Mouse (Mus musculus): Measurements from ENCODE around the gene Tenm4. TPM values are rescaled to one million over a fixed set of nuclear protein-coding genes. Genes with fewer than 3 reads are reported as not detected.

Gene Tenm4
- polyA plus RNA-seq, 1 experiment from 2014 or later, result 11.4 TPM

- Histone ChIP-seq H3K4me2 (no peak overlapping the region), H3K9ac (ENCODE audit: low read depth, low read length) (no peak overlapping the region), H3K4me1 (ENCODE audit: control insufficient read depth, insufficient read depth, low read length) (no peaks in the 10 kb centered on the region), H3K36me3 (ENCODE audit: control insufficient read depth, insufficient read depth, low read length) (no peaks in the 10 kb centered on the region; the same call in 1 of the 2 replicates), H3K9me3 (replicated peaks; ENCODE audit: control insufficient read depth, low read length) (no peaks in the 10 kb centered on the region), H3K4me3 (ENCODE audit: low read depth, low read length) (no peak overlapping the region), H3K27me3 (ENCODE audit: control insufficient read depth, insufficient read depth, low read length) (no peaks in the 10 kb centered on the region), H3K27ac (ENCODE audit: low read depth, low read length) (no peak overlapping the region)
- no peak for ATAC-seq (replicated peaks; ENCODE audit: insufficient number of reproducible peaks, low FRiP score, low TSS enrichment)
- 65% methylated on average over 6 of the region's 6 CpGs for WGBS (ENCODE audit: insufficient replicate concordance)
Measured at GRCm38 (mm10) chr7:96834681-96835289, 663.7 kb downstream of the Tenm4 start.

- WGBS (ENCODE audit: insufficient replicate concordance), result 68% methylated on average over 2 of the region's 2 CpGs
- H3K27me3 ChIP-seq (ENCODE audit: control insufficient read depth, insufficient read depth, low read length), result no peaks in the 10 kb centered on the region
- no peak overlapping the region for H3K4me2 ChIP-seq
- H3K4me3 ChIP-seq (ENCODE audit: low read depth, low read length), result no peak overlapping the region
- no peak overlapping the region for H3K9ac ChIP-seq (ENCODE audit: low read depth, low read length)
- no peak overlapping the region for H3K27ac ChIP-seq (ENCODE audit: low read depth, low read length)
- ATAC-seq (replicated peaks; ENCODE audit: insufficient number of reproducible peaks, low FRiP score, low TSS enrichment), result no peak
- H3K36me3 ChIP-seq (ENCODE audit: control insufficient read depth, insufficient read depth, low read length), result no peaks in the 10 kb centered on the region; the same call in 1 of the 2 replicates
- no peaks in the 10 kb centered on the region for H3K9me3 ChIP-seq (replicated peaks; ENCODE audit: control insufficient read depth, low read length)
- no peaks in the 10 kb centered on the region for H3K4me1 ChIP-seq (ENCODE audit: control insufficient read depth, insufficient read depth, low read length)
Measured at GRCm38 (mm10) chr7:96835313-96835712, 664.3 kb downstream of the Tenm4 start.

GRCm38 (mm10) chr7:96838271-96838841, 667.3 kb downstream of the Tenm4 start:
- H3K4me3 ChIP-seq (ENCODE audit: low read depth, low read length), result no peak overlapping the region

GRCm38 (mm10) chr7:96838926-96839325, 667.9 kb downstream of the Tenm4 start:
- Histone ChIP-seq H3K4me2 (no peak overlapping the region), H3K4me1 (ENCODE audit: control insufficient read depth, insufficient read depth, low read length) (peaks cover 3% of the 10 kb centered on the region; the same call in 1 of the 2 replicates), H3K27me3 (ENCODE audit: control insufficient read depth, insufficient read depth, low read length) (no peaks in the 10 kb centered on the region), H3K27ac (ENCODE audit: low read depth, low read length) (no peak overlapping the region), H3K9me3 (replicated peaks; ENCODE audit: control insufficient read depth, low read length) (no peaks in the 10 kb centered on the region), H3K4me3 (ENCODE audit: low read depth, low read length) (no peak overlapping the region), H3K9ac (ENCODE audit: low read depth, low read length) (no peak overlapping the region), H3K36me3 (ENCODE audit: control insufficient read depth, insufficient read depth, low read length) (no peaks in the 10 kb centered on the region)
- 81% methylated on average over 4 of the region's 4 CpGs for WGBS (ENCODE audit: insufficient replicate concordance)
- no peak for ATAC-seq (replicated peaks; ENCODE audit: insufficient number of reproducible peaks, low FRiP score, low TSS enrichment)

More at GRCm38 (mm10) chr7:96838271-96838841, 667.3 kb downstream of the Tenm4 start:
- Histone ChIP-seq H3K4me2 (no peak overlapping the region), H3K36me3 (ENCODE audit: control insufficient read depth, insufficient read depth, low read length) (no peaks in the 10 kb centered on the region), H3K9ac (ENCODE audit: low read depth, low read length) (no peak overlapping the region), H3K9me3 (replicated peaks; ENCODE audit: control insufficient read depth, low read length) (no peaks in the 10 kb centered on the region), H3K4me1 (ENCODE audit: control insufficient read depth, insufficient read depth, low read length) (no peaks in the 10 kb centered on the region), H3K27me3 (ENCODE audit: control insufficient read depth, insufficient read depth, low read length) (no peaks in the 10 kb centered on the region), H3K27ac (ENCODE audit: low read depth, low read length) (no peak overlapping the region)
- no peak for ATAC-seq (replicated peaks; ENCODE audit: insufficient number of reproducible peaks, low FRiP score, low TSS enrichment)
- 82% methylated on average over 8 of the region's 8 CpGs for WGBS (ENCODE audit: insufficient replicate concordance)

- Histone ChIP-seq H3K4me2 (no peak overlapping the region), H3K9me3 (replicated peaks; ENCODE audit: control insufficient read depth, low read length) (no peaks in the 10 kb centered on the region), H3K9ac (ENCODE audit: low read depth, low read length) (no peak overlapping the region), H3K4me1 (ENCODE audit: control insufficient read depth, insufficient read depth, low read length) (peaks cover 6% of the 10 kb centered on the region; the same call in 1 of the 2 replicates), H3K4me3 (ENCODE audit: low read depth, low read length) (no peak overlapping the region), H3K27ac (ENCODE audit: low read depth, low read length) (no peak overlapping the region), H3K27me3 (ENCODE audit: control insufficient read depth, insufficient read depth, low read length) (no peaks in the 10 kb centered on the region), H3K36me3 (ENCODE audit: control insufficient read depth, insufficient read depth, low read length) (no peaks in the 10 kb centered on the region)
- no peak for ATAC-seq (replicated peaks; ENCODE audit: insufficient number of reproducible peaks, low FRiP score, low TSS enrichment)
- 84% methylated on average over 4 of the region's 4 CpGs for whole genome bisulfite sequencing (ENCODE audit: insufficient replicate concordance)
Measured at GRCm38 (mm10) chr7:96839586-96839985, 668.5 kb downstream of the Tenm4 start.

GRCm38 (mm10) chr7:96842477-96843255, 671.6 kb downstream of the Tenm4 start:
- WGBS (ENCODE audit: insufficient replicate concordance), result 60% methylated on average over 12 of the region's 12 CpGs
- no peak overlapping the region for H3K27ac ChIP-seq (ENCODE audit: low read depth, low read length)
- ATAC-seq (replicated peaks; ENCODE audit: insufficient number of reproducible peaks, low FRiP score, low TSS enrichment), result no peak
- H3K27me3 ChIP-seq (ENCODE audit: control insufficient read depth, insufficient read depth, low read length), result no peaks in the 10 kb centered on the region
- no peaks in the 10 kb centered on the region for H3K36me3 ChIP-seq (ENCODE audit: control insufficient read depth, insufficient read depth, low read length)
- no peaks in the 10 kb centered on the region for H3K9me3 ChIP-seq (replicated peaks; ENCODE audit: control insufficient read depth, low read length)
- no peak overlapping the region for H3K9ac ChIP-seq (ENCODE audit: low read depth, low read length)
- no peak overlapping the region for H3K4me3 ChIP-seq (ENCODE audit: low read depth, low read length)
- H3K4me2 ChIP-seq, result no peak overlapping the region
- H3K4me1 ChIP-seq (ENCODE audit: control insufficient read depth, insufficient read depth, low read length), result peaks cover 6% of the 10 kb centered on the region; the same call in 1 of the 2 replicates

- Histone ChIP-seq H3K36me3 (ENCODE audit: control insufficient read depth, insufficient read depth, low read length) (no peaks in the 10 kb centered on the region), H3K27ac (ENCODE audit: low read depth, low read length) (no peak overlapping the region), H3K4me1 (ENCODE audit: control insufficient read depth, insufficient read depth, low read length) (peaks cover 6% of the 10 kb centered on the region; the same call in 1 of the 2 replicates), H3K27me3 (ENCODE audit: control insufficient read depth, insufficient read depth, low read length) (no peaks in the 10 kb centered on the region), H3K9ac (ENCODE audit: low read depth, low read length) (no peak overlapping the region), H3K4me3 (ENCODE audit: low read depth, low read length) (no peak overlapping the region), H3K4me2 (no peak overlapping the region), H3K9me3 (replicated peaks; ENCODE audit: control insufficient read depth, low read length) (no peaks in the 10 kb centered on the region)
- no peak for ATAC-seq (replicated peaks; ENCODE audit: insufficient number of reproducible peaks, low FRiP score, low TSS enrichment)
- 62% methylated on average over 8 of the region's 8 CpGs for WGBS (ENCODE audit: insufficient replicate concordance)
Measured at GRCm38 (mm10) chr7:96844104-96844894, 673.3 kb downstream of the Tenm4 start.

- Histone ChIP-seq H3K9me3 (replicated peaks; ENCODE audit: control insufficient read depth, low read length) (no peaks in the 10 kb centered on the region), H3K27ac (ENCODE audit: low read depth, low read length) (no peak overlapping the region), H3K36me3 (ENCODE audit: control insufficient read depth, insufficient read depth, low read length) (no peaks in the 10 kb centered on the region), H3K4me1 (ENCODE audit: control insufficient read depth, insufficient read depth, low read length) (no peaks in the 10 kb centered on the region), H3K27me3 (ENCODE audit: control insufficient read depth, insufficient read depth, low read length) (no peaks in the 10 kb centered on the region), H3K4me2 (no peak overlapping the region), H3K4me3 (ENCODE audit: low read depth, low read length) (no peak overlapping the region), H3K9ac (ENCODE audit: low read depth, low read length) (no peak overlapping the region)
- WGBS (ENCODE audit: insufficient replicate concordance), result 78% methylated on average over 2 of the region's 2 CpGs
- ATAC-seq (replicated peaks; ENCODE audit: insufficient number of reproducible peaks, low FRiP score, low TSS enrichment), result no peak
Measured at GRCm38 (mm10) chr7:96852781-96853180, 681.7 kb downstream of the Tenm4 start.

Measured in heart, embryonic 11.5 days (tissue).